Mouse (Mus musculus) thymus, postnatal 0 days (tissue): ENCODE measurements around the gene Rasgef1b. TPM values are rescaled to one million over a fixed set of nuclear protein-coding genes. Genes with fewer than 3 reads are reported as not detected.

Source experiments
- polyA plus RNA-seq: library from polyadenylated mRNA; unstranded; fragments of >200 nt; fragmentation: Nextera tagmentation; extraction: Ambion mirVana; gene quantifications from 2 replicates; pipeline ENCODE4 v1.2.1, GENCODE M21; 2015

Rasgef1b gene
- polyA plus RNA-seq, 1 experiment from 2014 or later = 12.0 TPM

Other genes starting within 250 kb of the Rasgef1b start
- gene Vamp9, start 177.2 kb upstream of the Rasgef1b start, polyA plus RNA-seq = 0.18 and 0.23 TPM in 2 replicates
- gene Hnrnpd, start 249.9 kb upstream of the Rasgef1b start, polyA plus RNA-seq = 120 and 167 TPM in 2 replicates
- gene 4930524J08Rik, start 250.0 kb upstream of the Rasgef1b start, polyA plus RNA-seq = 2.4 TPM in 2 replicates